17 mouse cellular contexts compared by ENCODE assay signal in genomic region chr15:82362234-82362633, GRCm38 (mm10). TPM values are rescaled to one million over a fixed set of nuclear protein-coding genes. Genes with fewer than 3 reads are reported as not detected.
DNase-seq lines count a peak whose midpoint lies in the region; ATAC-seq and TF ChIP-seq lines count a peak whose summit lies in the region.
"Had no signal": no experiment of that assay in that cellular context is flagged by ENCODE, and none has a peak within 500 bp of the region (broad histone marks: within the 10 kb centered on the region; RNA-seq: fewer than 3 reads in every experiment).

No protein-coding gene starts in this region.

- H3K79me2 ChIP-seq in liver, adult 2 months (ENCODE audit: control insufficient read depth, insufficient read depth, low read length): no peaks in the 10 kb centered on the region

- no peaks in the 10 kb centered on the region for H3K9me3 ChIP-seq in embryonic facial prominence, embryonic 14.5 days (ENCODE audit: control insufficient read depth, low read length)
- H3K9me3 ChIP-seq in embryonic facial prominence, embryonic 10.5 days: no peaks in the 10 kb centered on the region
- H3K9me3 ChIP-seq in kidney, embryonic 14.5 days (ENCODE audit: control insufficient read depth, low read length): no peaks in the 10 kb centered on the region
- no peaks in the 10 kb centered on the region for H3K9me3 ChIP-seq in stomach, embryonic 16.5 days (replicated peaks; ENCODE audit: control insufficient read depth, low read length)
- H3K9me3 ChIP-seq: embryonic facial prominence, embryonic 13.5 days; hindbrain, embryonic 12.5 days; midbrain, embryonic 15.5 days; neural tube, embryonic 13.5 days had no signal

- TF ChIP-seq CTCF in liver, adult 2 months (IDR thresholded peaks at IDR 0.05; ENCODE audit: low read depth, low read length): no peak

- no peak for TF ChIP-seq POLR2A in liver, adult 2 months (IDR thresholded peaks at IDR 0.05; ENCODE audit: extremely low read depth, insufficient read depth, low read length)

- no peak; the same call in 1 of the 2 replicates for ATAC-seq in embryonic facial prominence, embryonic 14.5 days (ENCODE audit: low read depth)
- ATAC-seq in kidney, embryonic 14.5 days (ENCODE audit: low FRiP score, low TSS enrichment): 0 out of 2 replicates have a peak, but pooled peaks have one; percentile 32
- no peak for ATAC-seq in stomach, embryonic 16.5 days (ENCODE audit: insufficient read depth, low FRiP score)
- no peak for ATAC-seq in granulocyte monocyte progenitor cell, adult 5-6 weeks (replicated peaks; ENCODE audit: poor library complexity, severe bottlenecking)
- ATAC-seq: forebrain, embryonic 14.5 days; midbrain, embryonic 15.5 days had no signal

- no peaks in the 10 kb centered on the region for H3K36me3 ChIP-seq in embryonic facial prominence, embryonic 14.5 days (ENCODE audit: control insufficient read depth, insufficient read depth, low read length)
- H3K36me3 ChIP-seq in embryonic facial prominence, embryonic 10.5 days (replicated peaks): no peaks in the 10 kb centered on the region
- no peaks in the 10 kb centered on the region for H3K36me3 ChIP-seq in liver, adult 2 months (ENCODE audit: control insufficient read depth, insufficient read depth, low read length)
- no peaks in the 10 kb centered on the region for H3K36me3 ChIP-seq in kidney, embryonic 14.5 days (ENCODE audit: control insufficient read depth, insufficient read depth, low read length)
- H3K36me3 ChIP-seq in stomach, embryonic 16.5 days (ENCODE audit: control insufficient read depth, insufficient read depth, low read length): no peaks in the 10 kb centered on the region
- H3K36me3 ChIP-seq: embryonic facial prominence, embryonic 13.5 days; hindbrain, embryonic 12.5 days; midbrain, embryonic 15.5 days; neural tube, embryonic 13.5 days had no signal

- H3K4me2 ChIP-seq in embryonic facial prominence, embryonic 14.5 days (ENCODE audit: low read depth, low read length): no peak overlapping the region
- no peak overlapping the region for H3K4me2 ChIP-seq in kidney, embryonic 14.5 days (replicated peaks; ENCODE audit: low read depth, low read length)
- no peak overlapping the region for H3K4me2 ChIP-seq in stomach, embryonic 16.5 days (ENCODE audit: low read depth, low read length)
- H3K4me2 ChIP-seq: embryonic facial prominence, embryonic 13.5 days; hindbrain, embryonic 12.5 days; midbrain, embryonic 15.5 days; neural tube, embryonic 13.5 days had no signal

- no peaks in the 10 kb centered on the region for H3K27me3 ChIP-seq in embryonic facial prominence, embryonic 14.5 days (replicated peaks; ENCODE audit: control insufficient read depth, insufficient read depth, low read length)
- no peaks in the 10 kb centered on the region for H3K27me3 ChIP-seq in embryonic facial prominence, embryonic 10.5 days (replicated peaks; ENCODE audit: low read depth, poor library complexity, severe bottlenecking)
- no peaks in the 10 kb centered on the region for H3K27me3 ChIP-seq in liver, adult 2 months (ENCODE audit: control insufficient read depth, insufficient read depth, low read length)
- no peaks in the 10 kb centered on the region for H3K27me3 ChIP-seq in kidney, embryonic 14.5 days (ENCODE audit: control insufficient read depth, insufficient read depth, low read length)
- no peaks in the 10 kb centered on the region for H3K27me3 ChIP-seq in stomach, embryonic 16.5 days (ENCODE audit: control insufficient read depth, insufficient read depth, low read length)
- H3K27me3 ChIP-seq: embryonic facial prominence, embryonic 13.5 days; hindbrain, embryonic 12.5 days; midbrain, embryonic 15.5 days; neural tube, embryonic 13.5 days had no signal

- 88% methylated on average over 3 of the region's 4 CpGs for WGBS in embryonic facial prominence, embryonic 14.5 days
- 94% methylated on average over 4 of the region's 4 CpGs for WGBS in embryonic facial prominence, embryonic 10.5 days
- WGBS in liver, adult 2 months: 71% methylated on average over 4 of the region's 4 CpGs
- 66% methylated on average over 3 of the region's 4 CpGs for WGBS in kidney, embryonic 14.5 days
- WGBS in stomach, embryonic 16.5 days: 72% methylated on average over 3 of the region's 4 CpGs

- no peak overlapping the region for H3K4me3 ChIP-seq in embryonic facial prominence, embryonic 14.5 days (ENCODE audit: low read depth, low read length)
- no peak overlapping the region for H3K4me3 ChIP-seq in embryonic facial prominence, embryonic 10.5 days
- H3K4me3 ChIP-seq in liver, adult 2 months (ENCODE audit: insufficient read depth, low read depth, low read length): no peak overlapping the region
- H3K4me3 ChIP-seq in kidney, embryonic 14.5 days (ENCODE audit: low read length): no peak overlapping the region
- no peak overlapping the region for H3K4me3 ChIP-seq in stomach, embryonic 16.5 days (replicated peaks; ENCODE audit: low read length)
- H3K4me3 ChIP-seq: embryonic facial prominence, embryonic 13.5 days; hindbrain, embryonic 12.5 days; midbrain, embryonic 15.5 days; neural tube, embryonic 13.5 days had no signal

- no peaks in the 10 kb centered on the region for H3K4me1 ChIP-seq in embryonic facial prominence, embryonic 14.5 days (ENCODE audit: control insufficient read depth, insufficient read depth, low read length)
- H3K4me1 ChIP-seq in embryonic facial prominence, embryonic 10.5 days: peaks cover 15% of the 10 kb centered on the region
- H3K4me1 ChIP-seq in liver, adult 2 months (ENCODE audit: control insufficient read depth, insufficient read depth, low read length): peaks cover 17% of the 10 kb centered on the region
- 0 out of 2 replicates have a peak, but pooled peaks cover 5% of the 10 kb centered on the region for H3K4me1 ChIP-seq in kidney, embryonic 14.5 days (ENCODE audit: control insufficient read depth, insufficient read depth, low read length)
- peaks cover 10% of the 10 kb centered on the region for H3K4me1 ChIP-seq in stomach, embryonic 16.5 days (ENCODE audit: control insufficient read depth, insufficient read depth, low read length)
- H3K4me1 ChIP-seq: hindbrain, embryonic 12.5 days; midbrain, embryonic 15.5 days; neural tube, embryonic 13.5 days had no signal

- no peak overlapping the region for H3K9ac ChIP-seq in embryonic facial prominence, embryonic 14.5 days (ENCODE audit: low read depth, low read length)
- H3K9ac ChIP-seq in liver, adult 2 months (ENCODE audit: low read depth, low read length): peak overlapping the region; percentile 27; the same call in 1 of the 2 replicates
- no peak overlapping the region for H3K9ac ChIP-seq in kidney, embryonic 14.5 days (ENCODE audit: low read depth, low read length)
- no peak overlapping the region for H3K9ac ChIP-seq in stomach, embryonic 16.5 days (ENCODE audit: low read length)
- H3K9ac ChIP-seq: embryonic facial prominence, embryonic 13.5 days; hindbrain, embryonic 12.5 days; liver, embryonic 14.5 days; midbrain, embryonic 15.5 days; neural tube, embryonic 13.5 days had no signal

- DNase-seq in embryonic facial prominence, embryonic 14.5 days (ENCODE audit: low spot score): peak; percentile 38
- no peak for DNase-seq in embryonic facial prominence, embryonic 10.5 days (ENCODE audit: low spot score)
- DNase-seq in liver, adult 2 months (ENCODE audit: extremely low read depth, low read depth, low spot score): peak; percentile 60
- no peak for DNase-seq in liver
- DNase-seq in urinary bladder, postnatal 10 days (ENCODE audit: low spot score): no peak
- DNase-seq: cerebellum, postnatal 10 days; retina, postnatal 1 day had no signal

- no peak overlapping the region; the same call in 1 of the 2 replicates for H3K27ac ChIP-seq in embryonic facial prominence, embryonic 14.5 days (replicated peaks; ENCODE audit: low read depth, low read length)
- no peak overlapping the region for H3K27ac ChIP-seq in embryonic facial prominence, embryonic 10.5 days (replicated peaks)
- peak overlapping the region; percentile 98 for H3K27ac ChIP-seq in liver, adult 2 months (replicated peaks; ENCODE audit: insufficient read depth, low read depth, low read length)
- H3K27ac ChIP-seq in kidney, embryonic 14.5 days (ENCODE audit: low read depth, low read length): no peak overlapping the region
- H3K27ac ChIP-seq in stomach, embryonic 16.5 days (ENCODE audit: low read length): peak overlapping the region; percentile 51
- H3K27ac ChIP-seq: embryonic facial prominence, embryonic 13.5 days; hindbrain, embryonic 12.5 days; liver, embryonic 14.5 days; midbrain, embryonic 15.5 days; neural tube, embryonic 13.5 days had no signal

RNA-seq across cellular contexts. Expression of gene Ndufa6, which starts 8.1 kb away (rescaled TPM):
- polyA plus RNA-seq in embryonic facial prominence, embryonic 14.5 days (2014; fragmentation: Nextera tagmentation; extraction: Ambion mirVana): 325 and 390 TPM in 2 replicates
- 243 and 256 TPM in 2 replicates for polyA plus RNA-seq in embryonic facial prominence, embryonic 10.5 days (2016; fragmentation: Nextera tagmentation; extraction: Ambion mirVana)
- total RNA-seq in liver, adult 2 months (2014; rRNA removed): 931 and 1,175 TPM in 2 replicates
- polyA plus RNA-seq in liver, adult 2 months (2012; rRNA removed): 441 and 456 TPM in 2 replicates
- 396 and 553 TPM in 2 replicates for polyA plus RNA-seq in kidney, embryonic 14.5 days (2014; fragmentation: Nextera tagmentation; extraction: Ambion mirVana)
- 352 and 428 TPM in 2 replicates for polyA plus RNA-seq in stomach, embryonic 16.5 days (2015; fragmentation: Nextera tagmentation; extraction: Ambion mirVana)
- total RNA-seq in granulocyte monocyte progenitor cell, adult 5-6 weeks (2014; fragmentation: Nextera tagmentation): 266 and 267 TPM in 2 replicates
- total RNA-seq in granulocyte monocyte progenitor cell, adult 5-6 weeks (2017): 173 and 202 TPM in 2 replicates

RNA-seq across cellular contexts. Expression of gene Cyp2d22, which starts 17.8 kb away (rescaled TPM):
- polyA plus RNA-seq in embryonic facial prominence, embryonic 14.5 days (2014; fragmentation: Nextera tagmentation; extraction: Ambion mirVana): 5.4 and 5.6 TPM in 2 replicates
- 2.1 and 3.0 TPM in 2 replicates for polyA plus RNA-seq in embryonic facial prominence, embryonic 10.5 days (2016; fragmentation: Nextera tagmentation; extraction: Ambion mirVana)
- total RNA-seq in liver, adult 2 months (2014; rRNA removed): 83.3 and 105 TPM in 2 replicates
- polyA plus RNA-seq in liver, adult 2 months (2012; rRNA removed): 316 and 337 TPM in 2 replicates
- 7.0 and 8.2 TPM in 2 replicates for polyA plus RNA-seq in kidney, embryonic 14.5 days (2014; fragmentation: Nextera tagmentation; extraction: Ambion mirVana)
- polyA plus RNA-seq in stomach, embryonic 16.5 days (2015; fragmentation: Nextera tagmentation; extraction: Ambion mirVana): 12.6 and 16.4 TPM in 2 replicates
- total RNA-seq in granulocyte monocyte progenitor cell, adult 5-6 weeks (2014; fragmentation: Nextera tagmentation): 0.54 TPM in 1 of 2 replicates, not detected in the other
- not detected in 2 replicates for total RNA-seq in granulocyte monocyte progenitor cell, adult 5-6 weeks (2017)
- total RNA-seq: MEL had no signal

RNA-seq across cellular contexts. Expression of gene Smdt1, which starts 23.5 kb away (rescaled TPM):
- 242 and 262 TPM in 2 replicates for polyA plus RNA-seq in embryonic facial prominence, embryonic 14.5 days (2014; fragmentation: Nextera tagmentation; extraction: Ambion mirVana)
- polyA plus RNA-seq in embryonic facial prominence, embryonic 10.5 days (2016; fragmentation: Nextera tagmentation; extraction: Ambion mirVana): 212 and 215 TPM in 2 replicates
- total RNA-seq in liver, adult 2 months (2014; rRNA removed): 137 and 141 TPM in 2 replicates
- 165 and 186 TPM in 2 replicates for polyA plus RNA-seq in liver, adult 2 months (2012; rRNA removed)
- polyA plus RNA-seq in kidney, embryonic 14.5 days (2014; fragmentation: Nextera tagmentation; extraction: Ambion mirVana): 276 and 306 TPM in 2 replicates
- 278 and 284 TPM in 2 replicates for polyA plus RNA-seq in stomach, embryonic 16.5 days (2015; fragmentation: Nextera tagmentation; extraction: Ambion mirVana)
- total RNA-seq in granulocyte monocyte progenitor cell, adult 5-6 weeks (2014; fragmentation: Nextera tagmentation): 192 and 201 TPM in 2 replicates
- 84.4 and 94.6 TPM in 2 replicates for total RNA-seq in granulocyte monocyte progenitor cell, adult 5-6 weeks (2017)

RNA-seq across cellular contexts. Expression of gene Pheta2, which starts 23.5 kb away (rescaled TPM):
- 12.9 and 15.3 TPM in 2 replicates for polyA plus RNA-seq in embryonic facial prominence, embryonic 14.5 days (2014; fragmentation: Nextera tagmentation; extraction: Ambion mirVana)
- 4.9 TPM in 2 replicates for polyA plus RNA-seq in embryonic facial prominence, embryonic 10.5 days (2016; fragmentation: Nextera tagmentation; extraction: Ambion mirVana)
- 0.09 and 0.54 TPM in 2 replicates for total RNA-seq in liver, adult 2 months (2014; rRNA removed)
- polyA plus RNA-seq in liver, adult 2 months (2012; rRNA removed): 0.10 and 0.19 TPM in 2 replicates
- 4.7 and 8.9 TPM in 2 replicates for polyA plus RNA-seq in kidney, embryonic 14.5 days (2014; fragmentation: Nextera tagmentation; extraction: Ambion mirVana)
- polyA plus RNA-seq in stomach, embryonic 16.5 days (2015; fragmentation: Nextera tagmentation; extraction: Ambion mirVana): 17.5 and 18.3 TPM in 2 replicates
- total RNA-seq in granulocyte monocyte progenitor cell, adult 5-6 weeks (2014; fragmentation: Nextera tagmentation): 2.7 and 5.4 TPM in 2 replicates
- 1.9 and 4.1 TPM in 2 replicates for total RNA-seq in granulocyte monocyte progenitor cell, adult 5-6 weeks (2017)

RNA-seq across cellular contexts. Expression of gene Naga, which starts 23.5 kb away (rescaled TPM):
- 55.7 and 65.8 TPM in 2 replicates for polyA plus RNA-seq in embryonic facial prominence, embryonic 14.5 days (2014; fragmentation: Nextera tagmentation; extraction: Ambion mirVana)
- 19.2 and 24.0 TPM in 2 replicates for polyA plus RNA-seq in embryonic facial prominence, embryonic 10.5 days (2016; fragmentation: Nextera tagmentation; extraction: Ambion mirVana)
- total RNA-seq in liver, adult 2 months (2014; rRNA removed): 29.6 and 30.1 TPM in 2 replicates
- polyA plus RNA-seq in liver, adult 2 months (2012; rRNA removed): 61.9 and 67.0 TPM in 2 replicates
- 43.6 and 57.3 TPM in 2 replicates for polyA plus RNA-seq in kidney, embryonic 14.5 days (2014; fragmentation: Nextera tagmentation; extraction: Ambion mirVana)
- polyA plus RNA-seq in stomach, embryonic 16.5 days (2015; fragmentation: Nextera tagmentation; extraction: Ambion mirVana): 99.0 and 116 TPM in 2 replicates
- total RNA-seq in granulocyte monocyte progenitor cell, adult 5-6 weeks (2014; fragmentation: Nextera tagmentation): 45.0 and 63.1 TPM in 2 replicates
- 34.0 and 50.4 TPM in 2 replicates for total RNA-seq in granulocyte monocyte progenitor cell, adult 5-6 weeks (2017)

Comparison
In these comparisons a context has a peak if more than half of its experiments do, and no peak if none do; other contexts are left out.
1. DNase-seq: peak in embryonic facial prominence, embryonic 14.5 days (single experiment) and liver, adult 2 months (single experiment); none in embryonic facial prominence, embryonic 10.5 days (single experiment), liver (single experiment) and urinary bladder, postnatal 10 days (single experiment).
2. H3K27ac ChIP-seq: peak in liver, adult 2 months (single experiment) and stomach, embryonic 16.5 days (single experiment); none in embryonic facial prominence, embryonic 14.5 days (single experiment), embryonic facial prominence, embryonic 10.5 days (single experiment) and kidney, embryonic 14.5 days (single experiment).
3. RNA of gene Cyp2d22, which starts 17.8 kb away (polyA plus RNA-seq): 316 to 337 TPM in liver, adult 2 months; 12.6 to 16.4 TPM in stomach, embryonic 16.5 days, 7.0 to 8.2 TPM in kidney, embryonic 14.5 days, 5.4 to 5.6 TPM in embryonic facial prominence, embryonic 14.5 days and 2.1 to 3.0 TPM in embryonic facial prominence, embryonic 10.5 days; every median in the first group is over 10 times any median in the second.